Mouse (Mus musculus) liver, adult (tissue): ENCODE data around the gene Pink1.

Experiments
- GATA4 ChIP-seq: IDR thresholded peaks from 2 replicates; pipeline ENCODE4 v1.6.1; 2014; ENCODE audit warnings: mild to moderate bottlenecking, low read length; ENCODE audit not compliant: insufficient replicate concordance

Gene Pink1

GRCm38 (mm10) chr4:138327891-138328470, 1.9 kb upstream of the Pink1 start:
- no peak for TF ChIP-seq GATA4

GRCm38 (mm10) chr4:138325466-138326076, 536 bp downstream of the Pink1 start:
- no peak for TF ChIP-seq GATA4

- TF ChIP-seq GATA4, result no peak
Observed at GRCm38 (mm10) chr4:138324451-138324850, 1.7 kb downstream of the Pink1 start.

- no peak for TF ChIP-seq GATA4
Observed at GRCm38 (mm10) chr4:138323753-138324152, 2.4 kb downstream of the Pink1 start.

GRCm38 (mm10) chr4:138322692-138323091, 3.4 kb downstream of the Pink1 start:
- TF ChIP-seq GATA4, result no peak

- no peak for TF ChIP-seq GATA4
Observed at GRCm38 (mm10) chr4:138321488-138321887, 4.6 kb downstream of the Pink1 start.

GRCm38 (mm10) chr4:138320711-138321110, 5.4 kb downstream of the Pink1 start:
- TF ChIP-seq GATA4, result no peak

- TF ChIP-seq GATA4, result no peak
Observed at GRCm38 (mm10) chr4:138319508-138319907, 6.6 kb downstream of the Pink1 start.

- no peak for TF ChIP-seq GATA4
Observed at GRCm38 (mm10) chr4:138318509-138319266, 7.4 kb downstream of the Pink1 start.

GRCm38 (mm10) chr4:138316369-138316768, 9.7 kb downstream of the Pink1 start:
- no peak for TF ChIP-seq GATA4

GRCm38 (mm10) chr4:138315781-138316180, 10.3 kb downstream of the Pink1 start:
- TF ChIP-seq GATA4, result no peak

GRCm38 (mm10) chr4:138313795-138314194, 12.3 kb downstream of the Pink1 start:
- TF ChIP-seq GATA4, result no peak

- no peak for TF ChIP-seq GATA4
Observed at GRCm38 (mm10) chr4:138313021-138313420, 13.1 kb downstream of the Pink1 start.

- TF ChIP-seq GATA4, result no peak
Observed at GRCm38 (mm10) chr4:138312105-138312504, 14.0 kb downstream of the Pink1 start.

- TF ChIP-seq GATA4, result no peak
Observed at GRCm38 (mm10) chr4:138311595-138311994, 14.5 kb downstream of the Pink1 start.

- TF ChIP-seq GATA4, result no peak
Observed at GRCm38 (mm10) chr4:138310311-138310910, 15.7 kb downstream of the Pink1 start.
